Mouse (Mus musculus): ENCODE results near the gene Ccdc60. TPM values are rescaled to one million over a fixed set of nuclear protein-coding genes. Genes with fewer than 3 reads are reported as not detected.

Ccdc60 gene
- polyA plus RNA-seq, 1 experiment from 2014 or later, result 2.0 TPM

GRCm38 (mm10) chr5:116293501-116293900, 4.7 kb upstream of the Ccdc60 start:
- 57% methylated on average over 5 of the region's 5 CpGs for WGBS
- Histone ChIP-seq H3K27me3 (replicated peaks) (no peaks in the 10 kb centered on the region), H3K4me2 (no peak overlapping the region), H3K4me3 (replicated peaks) (no peak overlapping the region), H3K9me3 (no peaks in the 10 kb centered on the region), H3K36me3 (no peaks in the 10 kb centered on the region), H3K4me1 (0 out of 2 replicates have a peak, but pooled peaks cover 6% of the 10 kb centered on the region), H3K27ac (no peak overlapping the region), H3K9ac (no peak overlapping the region)
- ATAC-seq (ENCODE audit: insufficient read depth, low FRiP score, low read depth), result no peak

DNA sequence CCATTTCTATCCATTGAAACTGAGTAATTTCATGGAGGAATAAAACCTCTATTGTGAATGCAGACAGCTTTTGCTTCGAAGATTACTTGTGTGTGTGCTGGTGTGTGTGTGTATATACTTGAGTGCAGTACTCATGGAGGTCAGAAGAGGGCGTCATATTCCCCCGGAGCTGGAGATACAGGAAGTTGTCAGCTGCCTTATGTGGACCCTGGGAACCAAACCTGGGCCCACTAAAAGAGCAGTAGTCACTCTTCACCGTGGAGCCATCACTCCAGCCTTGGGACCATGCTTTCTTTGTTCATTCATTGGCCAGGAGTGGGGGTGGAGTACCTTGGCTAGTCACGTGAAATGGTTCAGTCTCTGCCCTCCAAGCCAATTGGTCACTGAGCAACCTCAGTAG, 1.8 kb upstream of the Ccdc60 start:
- no peaks in the 10 kb centered on the region for H3K27me3 ChIP-seq (replicated peaks)
- 87% methylated on average over 5 of the region's 5 CpGs for WGBS
- no peak overlapping the region for H3K9ac ChIP-seq
- H3K4me1 ChIP-seq, result 0 out of 2 replicates have a peak, but pooled peaks cover 7% of the 10 kb centered on the region
- ATAC-seq (ENCODE audit: insufficient read depth, low FRiP score, low read depth), result no peak
- H3K4me3 ChIP-seq (replicated peaks), result no peak overlapping the region
- no peak overlapping the region for H3K4me2 ChIP-seq
- no peaks in the 10 kb centered on the region for H3K36me3 ChIP-seq
- no peaks in the 10 kb centered on the region for H3K9me3 ChIP-seq
- no peak overlapping the region for H3K27ac ChIP-seq

DNA sequence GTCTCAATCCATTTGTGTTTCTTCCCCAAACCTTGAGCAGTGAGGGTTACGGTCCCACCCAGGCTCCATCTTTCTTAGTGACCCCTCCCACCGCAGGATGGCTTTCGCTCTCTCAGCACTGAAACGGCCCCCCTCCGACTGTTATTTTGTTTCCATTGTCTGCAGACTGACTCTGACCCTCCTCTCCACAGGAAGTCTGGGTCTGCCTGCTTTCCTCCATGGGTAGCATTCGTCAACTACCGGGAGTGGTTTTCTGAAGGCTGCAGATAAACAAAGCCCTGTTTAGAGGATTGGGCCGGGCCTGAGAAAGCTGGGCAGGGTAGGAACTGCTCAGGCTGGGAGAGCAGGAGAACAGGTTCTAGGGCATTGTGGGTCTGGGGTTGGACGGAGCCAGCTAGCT, 1.1 kb upstream of the Ccdc60 start:
- Histone ChIP-seq H3K4me3 (replicated peaks) (0 out of 2 replicates have a peak overlapping the region, but pooled peaks have one; percentile 7), H3K4me1 (0 out of 2 replicates have a peak, but pooled peaks cover 7% of the 10 kb centered on the region), H3K9me3 (no peaks in the 10 kb centered on the region), H3K27ac (no peak overlapping the region), H3K4me2 (peak overlapping the region; percentile 52), H3K9ac (no peak overlapping the region), H3K27me3 (replicated peaks) (no peaks in the 10 kb centered on the region), H3K36me3 (no peaks in the 10 kb centered on the region)
- ATAC-seq (ENCODE audit: insufficient read depth, low FRiP score, low read depth), result peak; percentile 50; the same call in 1 of the 2 replicates
- WGBS, result 6% methylated on average over 9 of the region's 9 CpGs

DNA sequence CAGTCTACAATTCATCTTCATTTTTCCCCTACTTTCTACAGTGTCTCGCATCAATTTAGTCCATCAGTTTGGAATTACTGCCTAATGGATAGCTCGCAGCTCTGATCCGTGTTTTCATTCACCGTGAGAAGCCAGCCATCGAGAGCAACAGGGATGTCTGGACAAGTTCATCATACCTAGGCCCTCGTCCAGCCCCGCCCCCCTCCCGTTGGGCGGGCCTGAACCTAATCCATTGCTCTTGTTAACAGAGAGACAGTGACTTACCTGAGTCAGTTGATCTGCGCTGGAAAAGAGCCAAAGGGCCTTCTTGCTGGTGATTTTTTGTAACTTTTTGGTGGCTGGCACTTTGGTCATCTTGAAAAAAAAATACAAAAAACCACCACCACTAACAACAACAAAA, 602 bp downstream of the Ccdc60 start:
- Histone ChIP-seq H3K27ac (peak overlapping the region; percentile 52; the same call in 1 of the 2 replicates), H3K9me3 (no peaks in the 10 kb centered on the region), H3K9ac (no peak overlapping the region), H3K36me3 (no peaks in the 10 kb centered on the region), H3K4me1 (0 out of 2 replicates have a peak, but pooled peaks cover 7% of the 10 kb centered on the region), H3K27me3 (replicated peaks) (no peaks in the 10 kb centered on the region), H3K4me3 (replicated peaks) (no peak overlapping the region), H3K4me2 (peak overlapping the region; percentile 52; the same call in 1 of the 2 replicates)
- WGBS, result 38% methylated on average over 10 of the region's 10 CpGs
- no peak for ATAC-seq (ENCODE audit: insufficient read depth, low FRiP score, low read depth)

DNA sequence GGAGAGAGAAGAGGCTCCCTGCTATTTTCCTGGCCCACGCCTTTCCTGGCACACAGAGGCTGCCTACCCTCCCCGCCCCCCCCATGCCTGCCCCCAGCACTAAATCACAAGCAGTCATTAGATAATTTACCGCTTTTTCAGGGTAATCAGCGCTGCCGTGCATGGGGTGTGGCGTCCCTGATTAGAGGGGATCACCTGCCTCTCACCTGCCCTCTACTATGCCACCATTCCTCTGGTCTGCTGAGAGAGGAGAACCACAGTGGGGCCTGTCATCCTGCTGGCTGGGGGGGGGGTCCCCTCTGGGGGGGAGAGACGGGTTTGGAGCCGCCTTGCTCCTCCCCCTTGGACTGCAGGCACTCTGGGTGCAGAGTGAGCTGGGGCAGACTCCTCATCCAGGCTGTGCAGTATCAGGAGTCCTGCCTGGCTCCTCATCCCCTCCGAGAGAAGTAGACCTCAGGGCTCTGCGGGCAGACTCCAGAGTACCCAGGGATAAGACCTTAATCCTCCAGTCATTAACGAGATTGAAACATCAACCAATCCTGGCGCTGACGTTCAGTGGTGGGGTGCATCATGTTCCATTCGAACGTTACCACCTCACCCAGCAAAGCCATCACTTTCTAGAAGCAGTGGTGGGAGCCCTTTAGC, 3.1 kb downstream of the Ccdc60 start:
- H3K36me3 ChIP-seq, result no peaks in the 10 kb centered on the region
- 0 out of 2 replicates have a peak, but pooled peaks have one; percentile 5 for ATAC-seq (ENCODE audit: insufficient read depth, low FRiP score, low read depth)
- H3K4me1 ChIP-seq, result 0 out of 2 replicates have a peak, but pooled peaks cover 7% of the 10 kb centered on the region
- H3K27ac ChIP-seq, result no peak overlapping the region
- H3K4me2 ChIP-seq, result no peak overlapping the region
- H3K27me3 ChIP-seq (replicated peaks), result no peaks in the 10 kb centered on the region
- WGBS, result 33% methylated on average over 15 of the region's 15 CpGs
- no peak overlapping the region for H3K9ac ChIP-seq
- no peaks in the 10 kb centered on the region for H3K9me3 ChIP-seq
- H3K4me3 ChIP-seq (replicated peaks), result no peak overlapping the region

DNA sequence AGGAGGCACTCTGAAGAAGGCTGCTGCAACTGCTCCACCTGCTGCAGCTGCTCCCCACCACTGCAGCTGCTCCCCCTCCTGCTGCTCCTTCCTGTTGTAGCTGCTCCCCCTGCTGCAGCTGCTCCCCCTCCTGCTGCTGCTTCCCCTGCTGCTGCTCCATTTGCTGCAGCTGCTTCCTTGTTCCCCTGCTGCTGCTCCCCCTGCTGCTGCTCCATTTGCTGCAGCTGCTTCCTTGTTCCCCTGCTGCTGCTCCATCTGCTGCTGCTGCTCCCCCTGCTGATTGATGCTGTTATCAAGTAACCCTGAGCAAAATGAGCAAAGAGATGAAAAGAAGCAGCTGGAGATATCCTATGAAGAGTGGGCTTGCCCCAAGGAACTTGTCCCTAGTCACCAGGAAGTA, 8.3 kb downstream of the Ccdc60 start:
- H3K9ac ChIP-seq, result no peak overlapping the region
- H3K36me3 ChIP-seq, result no peaks in the 10 kb centered on the region
- H3K4me2 ChIP-seq, result no peak overlapping the region
- no peak for ATAC-seq (ENCODE audit: insufficient read depth, low FRiP score, low read depth)
- no peaks in the 10 kb centered on the region for H3K4me1 ChIP-seq
- no peak overlapping the region for H3K4me3 ChIP-seq (replicated peaks)
- H3K9me3 ChIP-seq, result no peaks in the 10 kb centered on the region
- no peaks in the 10 kb centered on the region for H3K27me3 ChIP-seq (replicated peaks)
- no peak overlapping the region for H3K27ac ChIP-seq

DNA sequence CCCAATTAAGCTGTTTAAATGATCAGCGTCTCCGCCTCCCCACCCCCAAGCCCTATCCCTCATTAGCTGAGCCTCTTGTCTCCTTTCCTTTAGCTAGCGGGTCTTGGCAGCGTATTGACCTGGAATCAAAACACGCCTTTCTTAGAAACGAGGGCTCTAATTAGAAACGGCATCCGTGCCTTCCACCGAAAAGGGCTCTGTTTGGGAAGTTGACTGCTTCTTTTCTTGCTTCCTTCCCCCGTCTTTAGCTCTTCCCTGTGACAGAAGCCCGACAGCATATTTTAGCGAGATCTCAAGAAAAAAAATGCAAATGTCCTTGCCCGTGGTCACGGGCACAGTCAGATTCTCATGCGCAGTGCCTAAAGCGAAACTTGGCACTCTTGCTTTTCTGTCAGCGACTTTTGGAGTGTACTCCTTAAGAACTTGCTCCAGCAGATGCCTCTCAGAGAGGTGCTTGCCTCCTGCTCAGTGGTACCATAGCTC, 10.3 kb downstream of the Ccdc60 start:
- ATAC-seq (ENCODE audit: insufficient read depth, low FRiP score, low read depth), result no peak
- WGBS, result 90% methylated on average over 17 of the region's 17 CpGs
- H3K9ac ChIP-seq, result no peak overlapping the region

DNA sequence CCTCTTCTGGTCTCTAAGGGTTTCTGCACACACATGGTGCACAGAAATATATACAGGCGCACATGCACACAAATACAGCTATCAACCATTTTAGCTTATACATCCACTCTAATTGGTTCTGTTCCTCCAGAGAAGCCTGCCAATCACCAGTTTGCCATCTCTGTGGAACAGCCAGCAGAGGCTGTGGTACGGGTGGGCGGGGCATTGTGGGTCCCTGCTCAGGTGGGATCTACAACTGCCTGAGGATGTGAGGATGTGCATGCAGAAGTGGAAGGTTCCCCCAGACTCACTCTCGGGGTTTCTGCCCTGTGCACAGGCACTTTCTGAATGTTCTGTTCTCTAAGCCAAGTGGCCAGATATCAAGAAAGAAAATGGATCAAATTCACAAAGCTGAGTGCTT, 10.8 kb downstream of the Ccdc60 start:
- Histone ChIP-seq H3K27me3 (replicated peaks) (no peaks in the 10 kb centered on the region), H3K9me3 (no peaks in the 10 kb centered on the region), H3K27ac (no peak overlapping the region), H3K9ac (no peak overlapping the region), H3K4me1 (no peaks in the 10 kb centered on the region), H3K4me3 (replicated peaks) (no peak overlapping the region), H3K36me3 (no peaks in the 10 kb centered on the region), H3K4me2 (no peak overlapping the region)
- ATAC-seq (ENCODE audit: insufficient read depth, low FRiP score, low read depth), result no peak
- WGBS, result 89% methylated on average over 4 of the region's 4 CpGs

More for the DNA sequence above, 10.3 kb downstream of the Ccdc60 start:
- H3K4me1 ChIP-seq, result no peaks in the 10 kb centered on the region
- H3K9me3 ChIP-seq, result no peaks in the 10 kb centered on the region
- no peaks in the 10 kb centered on the region for H3K27me3 ChIP-seq (replicated peaks)
- H3K4me3 ChIP-seq (replicated peaks), result no peak overlapping the region
- no peak overlapping the region for H3K4me2 ChIP-seq
- no peaks in the 10 kb centered on the region for H3K36me3 ChIP-seq
- no peak overlapping the region for H3K27ac ChIP-seq

DNA sequence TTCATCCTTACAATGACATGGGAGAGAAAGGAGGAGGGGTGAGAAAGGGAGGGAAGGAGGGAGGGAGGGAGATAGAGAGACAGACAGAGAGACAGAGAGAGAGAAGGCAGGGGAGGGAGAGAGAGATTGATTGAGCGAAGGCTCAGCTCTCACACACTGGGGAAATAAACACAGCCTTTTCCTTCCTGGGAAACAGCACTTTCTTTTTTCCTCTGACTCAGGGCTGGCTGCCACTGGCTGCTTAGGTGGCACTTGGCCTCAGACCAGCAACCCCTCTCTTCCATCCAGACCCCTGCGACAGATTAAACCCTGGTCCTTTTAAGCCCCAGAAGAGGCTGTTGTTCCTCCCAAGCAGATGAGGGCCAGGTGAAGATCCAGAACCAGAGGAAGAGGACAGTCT, 14.0 kb downstream of the Ccdc60 start:
- H3K9me3 ChIP-seq, result no peaks in the 10 kb centered on the region
- ATAC-seq (ENCODE audit: insufficient read depth, low FRiP score, low read depth), result no peak
- WGBS, result 48% methylated on average over 2 of the region's 2 CpGs
- no peak overlapping the region for H3K4me2 ChIP-seq
- no peaks in the 10 kb centered on the region for H3K36me3 ChIP-seq
- no peak overlapping the region for H3K4me3 ChIP-seq (replicated peaks)
- H3K27me3 ChIP-seq (replicated peaks), result no peaks in the 10 kb centered on the region
- H3K4me1 ChIP-seq, result no peaks in the 10 kb centered on the region
- no peak overlapping the region for H3K9ac ChIP-seq
- H3K27ac ChIP-seq, result no peak overlapping the region

- WGBS, result 45% methylated on average over 5 of the region's 5 CpGs
- H3K27me3 ChIP-seq (replicated peaks), result no peaks in the 10 kb centered on the region
- H3K36me3 ChIP-seq, result no peaks in the 10 kb centered on the region
- no peak for ATAC-seq (ENCODE audit: insufficient read depth, low FRiP score, low read depth)
- H3K9ac ChIP-seq, result no peak overlapping the region
- H3K9me3 ChIP-seq, result no peaks in the 10 kb centered on the region
- H3K27ac ChIP-seq, result no peak overlapping the region
- H3K4me2 ChIP-seq, result no peak overlapping the region
- H3K4me1 ChIP-seq, result no peaks in the 10 kb centered on the region
- no peak overlapping the region for H3K4me3 ChIP-seq (replicated peaks)
These were observed 14.4 kb downstream of the Ccdc60 start for GRCm38 (mm10) chr5:116274365-116274764.

GRCm38 (mm10) chr5:116271511-116272227, 17.1 kb downstream of the Ccdc60 start:
- peak overlapping the region; percentile 25; the same call in 1 of the 2 replicates for H3K4me2 ChIP-seq

More at GRCm38 (mm10) chr5:116271511-116272227, 17.1 kb downstream of the Ccdc60 start:
- Histone ChIP-seq H3K4me1 (no peaks in the 10 kb centered on the region), H3K9ac (no peak overlapping the region), H3K27me3 (replicated peaks) (no peaks in the 10 kb centered on the region), H3K36me3 (no peaks in the 10 kb centered on the region), H3K9me3 (no peaks in the 10 kb centered on the region), H3K27ac (0 out of 2 replicates have a peak overlapping the region, but pooled peaks have one; percentile 5), H3K4me3 (replicated peaks) (0 out of 2 replicates have a peak overlapping the region, but pooled peaks have one; percentile 11)
- 45% methylated on average over 17 of the region's 17 CpGs for WGBS
- ATAC-seq (ENCODE audit: insufficient read depth, low FRiP score, low read depth), result no peak
